Mouse (Mus musculus): ENCODE measurements around the gene Shoc2. TPM values are rescaled to one million over a fixed set of nuclear protein-coding genes. Genes with fewer than 3 reads are reported as not detected.

The Shoc2 gene
- polyA plus RNA-seq, 1 experiment = not detected

- no peak overlapping the region for H3K27ac ChIP-seq (ENCODE audit: insufficient read depth, low read depth, low read length)
- H3K4me1 ChIP-seq (ENCODE audit: control insufficient read depth, insufficient read depth, low read length) = no peaks in the 10 kb centered on the region
- 94% methylated on average over 1 of the region's 1 CpGs for WGBS
Observed at GRCm38 (mm10) chr19:53926705-53927104, 17.4 kb upstream of the Shoc2 start.

GRCm38 (mm10) chr19:53929218-53929617 is 14.9 kb upstream of the Shoc2 start:
- WGBS = 71% methylated on average over 3 of the region's 3 CpGs
- no peak overlapping the region for H3K27ac ChIP-seq (ENCODE audit: insufficient read depth, low read depth, low read length)
- TF ChIP-seq CTCF (IDR thresholded peaks at IDR 0.05; ENCODE audit: insufficient read depth, low read depth, low read length) = no peak
- TF ChIP-seq POLR2A (IDR thresholded peaks at IDR 0.05; ENCODE audit: insufficient read depth, low read depth, low read length) = no peak
- no peak overlapping the region for H3K4me3 ChIP-seq (ENCODE audit: insufficient read depth, low read depth, low read length)
- no peaks in the 10 kb centered on the region for H3K4me1 ChIP-seq (ENCODE audit: control insufficient read depth, insufficient read depth, low read length)

More at GRCm38 (mm10) chr19:53926705-53927104, 17.4 kb upstream of the Shoc2 start:
- H3K4me3 ChIP-seq (ENCODE audit: insufficient read depth, low read depth, low read length) = no peak overlapping the region
- TF ChIP-seq CTCF (IDR thresholded peaks at IDR 0.05; ENCODE audit: insufficient read depth, low read depth, low read length) (no peak), POLR2A (IDR thresholded peaks at IDR 0.05; ENCODE audit: insufficient read depth, low read depth, low read length) (no peak)

- Histone ChIP-seq H3K4me1 (ENCODE audit: control insufficient read depth, insufficient read depth, low read length) (no peaks in the 10 kb centered on the region), H3K4me3 (ENCODE audit: insufficient read depth, low read depth, low read length) (no peak overlapping the region), H3K27ac (ENCODE audit: insufficient read depth, low read depth, low read length) (no peak overlapping the region)
- TF ChIP-seq CTCF (IDR thresholded peaks at IDR 0.05; ENCODE audit: insufficient read depth, low read depth, low read length) = no peak
- TF ChIP-seq POLR2A (IDR thresholded peaks at IDR 0.05; ENCODE audit: insufficient read depth, low read depth, low read length) = no peak
Observed at GRCm38 (mm10) chr19:53933050-53933449, 11.1 kb upstream of the Shoc2 start.

- no peak overlapping the region for H3K27ac ChIP-seq (ENCODE audit: insufficient read depth, low read depth, low read length)
Observed at GRCm38 (mm10) chr19:53934046-53934445, 10.1 kb upstream of the Shoc2 start.

GRCm38 (mm10) chr19:53939467-53939866 is 4.6 kb upstream of the Shoc2 start:
- TF ChIP-seq CTCF (IDR thresholded peaks at IDR 0.05; ENCODE audit: insufficient read depth, low read depth, low read length) (no peak), POLR2A (IDR thresholded peaks at IDR 0.05; ENCODE audit: insufficient read depth, low read depth, low read length) (no peak)
- Histone ChIP-seq H3K4me1 (ENCODE audit: control insufficient read depth, insufficient read depth, low read length) (no peaks in the 10 kb centered on the region), H3K27ac (ENCODE audit: insufficient read depth, low read depth, low read length) (no peak overlapping the region), H3K4me3 (ENCODE audit: insufficient read depth, low read depth, low read length) (no peak overlapping the region)
- WGBS = 82% methylated on average over 4 of the region's 4 CpGs

More at GRCm38 (mm10) chr19:53934046-53934445, 10.1 kb upstream of the Shoc2 start:
- Histone ChIP-seq H3K4me3 (ENCODE audit: insufficient read depth, low read depth, low read length) (no peak overlapping the region), H3K4me1 (ENCODE audit: control insufficient read depth, insufficient read depth, low read length) (no peaks in the 10 kb centered on the region)
- no peak for TF ChIP-seq CTCF (IDR thresholded peaks at IDR 0.05; ENCODE audit: insufficient read depth, low read depth, low read length)
- TF ChIP-seq POLR2A (IDR thresholded peaks at IDR 0.05; ENCODE audit: insufficient read depth, low read depth, low read length) = no peak

GRCm38 (mm10) chr19:53941139-53941538 is 3.0 kb upstream of the Shoc2 start:
- TF ChIP-seq CTCF (IDR thresholded peaks at IDR 0.05; ENCODE audit: insufficient read depth, low read depth, low read length) (no peak), POLR2A (IDR thresholded peaks at IDR 0.05; ENCODE audit: insufficient read depth, low read depth, low read length) (no peak)
- Histone ChIP-seq H3K4me3 (ENCODE audit: insufficient read depth, low read depth, low read length) (no peak overlapping the region), H3K27ac (ENCODE audit: insufficient read depth, low read depth, low read length) (no peak overlapping the region), H3K4me1 (ENCODE audit: control insufficient read depth, insufficient read depth, low read length) (no peaks in the 10 kb centered on the region)
- 71% methylated on average over 4 of the region's 4 CpGs for WGBS

GRCm38 (mm10) chr19:53942342-53942741 is 1.8 kb upstream of the Shoc2 start:
- no peak overlapping the region for H3K27ac ChIP-seq (ENCODE audit: insufficient read depth, low read depth, low read length)
- H3K4me3 ChIP-seq (ENCODE audit: insufficient read depth, low read depth, low read length) = no peak overlapping the region
- 87% methylated on average over 2 of the region's 2 CpGs for WGBS
- H3K4me1 ChIP-seq (ENCODE audit: control insufficient read depth, insufficient read depth, low read length) = no peaks in the 10 kb centered on the region
- TF ChIP-seq POLR2A (IDR thresholded peaks at IDR 0.05; ENCODE audit: insufficient read depth, low read depth, low read length) = no peak
- no peak for TF ChIP-seq CTCF (IDR thresholded peaks at IDR 0.05; ENCODE audit: insufficient read depth, low read depth, low read length)

GRCm38 (mm10) chr19:53944786-53945169 is 672 bp downstream of the Shoc2 start:
- no peak for TF ChIP-seq CTCF (IDR thresholded peaks at IDR 0.05; ENCODE audit: insufficient read depth, low read depth, low read length)
- no peak for TF ChIP-seq POLR2A (IDR thresholded peaks at IDR 0.05; ENCODE audit: insufficient read depth, low read depth, low read length)
- no peaks in the 10 kb centered on the region for H3K4me1 ChIP-seq (ENCODE audit: control insufficient read depth, insufficient read depth, low read length)
- H3K27ac ChIP-seq (ENCODE audit: insufficient read depth, low read depth, low read length) = no peak overlapping the region
- H3K4me3 ChIP-seq (ENCODE audit: insufficient read depth, low read depth, low read length) = peak overlapping the region; percentile 69
- WGBS = under 1% methylated on average over 40 of the region's 47 CpGs

GRCm38 (mm10) chr19:53945171-53946042 is 1.3 kb downstream of the Shoc2 start:
- no peaks in the 10 kb centered on the region for H3K4me1 ChIP-seq (ENCODE audit: control insufficient read depth, insufficient read depth, low read length)
- no peak overlapping the region for H3K27ac ChIP-seq (ENCODE audit: insufficient read depth, low read depth, low read length)
- 5% methylated on average over 51 of the region's 69 CpGs for WGBS
- TF ChIP-seq CTCF (IDR thresholded peaks at IDR 0.05; ENCODE audit: insufficient read depth, low read depth, low read length) (no peak), POLR2A (IDR thresholded peaks at IDR 0.05; ENCODE audit: insufficient read depth, low read depth, low read length) (no peak)
- H3K4me3 ChIP-seq (ENCODE audit: insufficient read depth, low read depth, low read length) = peak overlapping the region; percentile 69
